Mouse (Mus musculus) CH12.LX (cell line): ENCODE data around the gene Kif6.

Experiments
- CHD2 ChIP-seq: IDR thresholded peaks from 2 replicates; pipeline ENCODE4 v1.6.1; 2011; ENCODE audit warnings: low read length, improper control_type of control experiment
- CTCF ChIP-seq, 2 experiments: IDR thresholded peaks in 1 of 2; conservative IDR thresholded peaks in 1 of 2; 2 replicates each; pipeline ENCODE4 v1.5.1; 2011 to 2012; ENCODE audit warnings: low read depth in 2 of 2, low read length in 2 of 2, improper control_type of control experiment in 1 of 2, inconsistent platforms in 1 of 2, mild to moderate bottlenecking in 1 of 2, moderate library complexity in 1 of 2
- E2F4 ChIP-seq: IDR thresholded peaks from 2 replicates; pipeline ENCODE4 v1.6.1; 2011; ENCODE audit warnings: low read depth, low read length, improper control_type of control experiment; ENCODE audit not compliant: insufficient replicate concordance
- EP300 ChIP-seq: IDR thresholded peaks from 2 replicates; pipeline ENCODE4 v1.6.1; 2011; ENCODE audit warnings: low read length, improper control_type of control experiment
- GABPA ChIP-seq: IDR thresholded peaks from 2 replicates; pipeline ENCODE4 v1.6.1; 2012; ENCODE audit warnings: low read depth, low read length, improper control_type of control experiment, inconsistent platforms; ENCODE audit not compliant: insufficient replicate concordance
- HCFC1 ChIP-seq: IDR thresholded peaks from 2 replicates; pipeline ENCODE4 v1.6.1; 2012; ENCODE audit warnings: low read depth, mild to moderate bottlenecking, inconsistent platforms, low read length, improper control_type of control experiment
- MEF2A ChIP-seq: IDR thresholded peaks from 2 replicates; pipeline ENCODE4 v1.6.1; 2014; ENCODE audit warnings: low read depth, mild to moderate bottlenecking, inconsistent platforms, low read length, improper control_type of control experiment, borderline replicate concordance
- MYC ChIP-seq: IDR thresholded peaks from 2 replicates; pipeline ENCODE4 v1.6.1; 2011; ENCODE audit warnings: low read depth, mild to moderate bottlenecking, improper control_type of control experiment, low read length
- NELFE ChIP-seq: IDR thresholded peaks from 2 replicates; pipeline ENCODE4 v1.6.1; 2011; ENCODE audit warnings: low read depth, low read length, improper control_type of control experiment
- POLR2A ChIP-seq: IDR thresholded peaks from 2 replicates; pipeline ENCODE4 v1.6.1; 2011; ENCODE audit warnings: low read depth, mild to moderate bottlenecking, improper control_type of control experiment, low read length
- SIN3A ChIP-seq: IDR thresholded peaks from 2 replicates; pipeline ENCODE4 v1.6.1; 2012; ENCODE audit warnings: low read length, improper control_type of control experiment, inconsistent platforms
- TCF12 ChIP-seq: IDR thresholded peaks from 2 replicates; pipeline ENCODE4 v1.6.1; 2014; ENCODE audit warnings: low read depth, mild to moderate bottlenecking, inconsistent platforms, low read length, improper control_type of control experiment
- USF1 ChIP-seq: IDR thresholded peaks from 2 replicates; pipeline ENCODE4 v1.6.1; 2014; ENCODE audit warnings: low read depth, mild to moderate bottlenecking, inconsistent platforms, low read length, improper control_type of control experiment
- ZMIZ1 ChIP-seq: IDR thresholded peaks from 2 replicates; pipeline ENCODE4 v1.6.1; 2012; ENCODE audit warnings: low read depth, mild to moderate bottlenecking, inconsistent platforms, low read length, improper control_type of control experiment

- TF ChIP-seq EP300 (no peak), CHD2 (no peak), NELFE (no peak), SIN3A (no peak), E2F4 (no peak), HCFC1 (no peak), ZMIZ1 (no peak), CTCF (conservative IDR thresholded peaks at IDR 0.05 in 1 of 2, IDR thresholded peaks at IDR 0.05 in 1 of 2; ENCODE audit: low read depth in 2 of 2, low read length in 2 of 2) (no peak), MYC (no peak), POLR2A (no peak), TCF12 (no peak), GABPA (no peak), MEF2A (no peak), USF1 (no peak)
These were observed 252.6 kb downstream of the Kif6 start for GRCm38 (mm10) chr17:49867321-49868137.
